Mouse (Mus musculus): ENCODE results near the gene Itgb8.

Gene Itgb8

DNA sequence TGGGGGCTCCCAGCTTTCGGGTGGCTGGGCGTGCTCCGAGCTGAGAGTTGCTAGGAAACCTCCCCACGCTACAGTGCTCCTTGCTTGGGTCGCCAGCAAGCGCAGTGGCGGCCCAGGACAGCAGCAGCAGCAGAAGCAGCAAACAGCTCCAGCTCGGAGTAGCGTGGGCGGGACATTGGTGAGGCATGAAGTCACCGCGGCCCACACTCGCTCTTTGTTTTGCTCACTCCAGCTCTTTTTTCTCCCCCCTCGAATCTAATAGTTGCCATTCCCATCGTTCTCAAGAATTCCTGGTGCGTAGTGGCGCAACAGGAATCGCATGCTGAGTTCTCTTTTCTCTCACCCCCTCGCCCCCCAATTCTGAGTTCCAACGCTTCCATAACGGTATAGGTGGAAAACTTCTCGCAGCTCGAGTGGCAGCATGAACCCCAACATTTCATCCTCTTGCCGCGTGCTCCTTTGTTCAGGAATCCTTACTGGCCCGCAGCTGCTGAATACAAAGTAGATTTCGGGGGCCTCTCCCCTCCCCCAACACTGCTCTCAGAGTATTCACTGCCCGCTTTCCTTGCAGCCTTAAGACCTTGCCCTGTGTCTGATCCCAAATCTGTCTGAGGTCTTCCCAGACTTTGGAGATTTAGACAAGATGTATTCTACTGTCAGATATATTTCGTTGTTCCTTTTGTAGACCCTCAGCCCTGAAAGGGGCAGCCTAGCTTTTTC lies at the start of gene Itgb8:
Itgb8 (minus strand) TSS at position 107 of the 720 bp plus-strand sequence.
- peak; percentile 90 for DNase-seq

- no peak for DNase-seq
Observed at GRCm38 (mm10) chr12:119276282-119276681, 37.7 kb upstream of the Itgb8 start.

DNA sequence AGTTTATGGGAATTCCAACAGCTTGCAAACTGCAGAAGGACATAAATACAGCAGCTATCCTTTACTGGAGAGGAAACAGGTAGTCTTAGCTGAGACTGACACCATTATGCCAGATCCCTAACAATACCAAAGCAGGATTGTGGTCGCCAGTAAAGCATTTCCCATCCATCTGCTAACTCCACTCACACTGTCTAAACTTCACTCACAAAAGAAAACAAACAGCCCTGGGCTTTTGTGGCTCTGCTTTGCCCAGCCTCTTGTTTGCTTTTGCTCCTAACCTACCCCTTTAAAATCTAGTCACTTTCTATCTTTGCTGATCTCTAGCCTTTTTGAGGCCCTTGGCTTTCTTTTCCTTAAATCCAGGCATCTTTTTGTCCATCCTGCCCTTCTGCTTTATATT lies 35.0 kb upstream of the Itgb8 start:
- DNase-seq = peak; percentile 22

DNA sequence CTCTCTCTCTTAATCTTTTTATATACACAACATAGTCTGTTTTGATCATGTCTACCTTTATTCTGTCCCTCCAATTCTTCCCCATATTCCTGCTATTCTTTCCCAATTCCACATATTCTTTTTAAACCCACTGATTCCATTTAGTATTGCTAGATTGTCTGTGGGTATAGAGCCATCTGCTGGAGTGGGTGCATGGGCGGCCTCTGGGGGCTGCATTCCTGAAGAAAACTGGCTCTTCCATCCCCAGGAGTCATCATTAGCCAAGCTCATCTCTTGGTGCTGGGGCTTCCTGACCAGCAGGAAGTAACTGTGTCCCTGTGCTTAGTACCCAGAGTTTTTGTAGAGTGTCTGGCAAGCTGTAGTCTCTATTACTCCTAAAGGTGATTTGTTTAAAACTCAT lies 33.4 kb upstream of the Itgb8 start:
- no peak for DNase-seq

DNA sequence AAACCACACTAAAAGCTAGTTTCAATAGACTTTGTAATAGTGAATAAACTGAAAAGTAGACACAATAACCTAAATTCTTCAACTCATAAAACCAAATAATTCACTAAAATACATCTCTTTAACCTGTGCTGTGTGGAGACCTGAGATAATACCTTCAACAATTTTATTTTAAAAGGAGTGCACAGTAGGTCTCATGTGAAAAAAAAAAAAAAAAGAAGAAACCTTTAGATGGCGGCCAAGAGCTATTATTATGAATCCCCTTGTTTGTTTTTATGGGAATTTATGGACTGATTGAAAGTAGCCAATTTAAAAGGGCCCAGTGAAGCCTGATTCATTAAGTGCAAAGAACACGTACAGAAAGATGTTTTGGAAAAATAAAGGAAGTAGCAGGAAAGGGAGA lies 31.4 kb upstream of the Itgb8 start:
- no peak for DNase-seq

GRCm38 (mm10) chr12:119268723-119269122 lies 30.1 kb upstream of the Itgb8 start:
- no peak for DNase-seq

DNA sequence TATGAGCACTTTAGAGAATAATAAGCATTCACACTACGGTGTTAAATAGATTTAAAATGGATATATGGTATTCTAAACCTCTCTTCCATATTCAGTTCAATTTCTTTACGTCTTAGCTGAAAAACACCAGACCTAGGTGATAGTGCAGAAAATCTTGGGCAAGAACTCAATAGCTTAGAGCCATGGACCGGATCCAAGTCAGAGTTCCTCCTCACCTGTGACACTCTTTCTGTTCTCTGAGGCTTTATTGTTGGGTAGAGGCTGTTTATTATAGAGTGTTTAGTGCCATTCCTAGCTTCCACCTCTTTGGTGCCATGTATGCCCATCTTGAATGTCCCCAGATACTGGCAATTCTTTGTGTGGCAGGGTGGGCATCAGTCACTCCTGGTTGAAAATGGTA lies 25.9 kb upstream of the Itgb8 start:
- DNase-seq = no peak

DNA sequence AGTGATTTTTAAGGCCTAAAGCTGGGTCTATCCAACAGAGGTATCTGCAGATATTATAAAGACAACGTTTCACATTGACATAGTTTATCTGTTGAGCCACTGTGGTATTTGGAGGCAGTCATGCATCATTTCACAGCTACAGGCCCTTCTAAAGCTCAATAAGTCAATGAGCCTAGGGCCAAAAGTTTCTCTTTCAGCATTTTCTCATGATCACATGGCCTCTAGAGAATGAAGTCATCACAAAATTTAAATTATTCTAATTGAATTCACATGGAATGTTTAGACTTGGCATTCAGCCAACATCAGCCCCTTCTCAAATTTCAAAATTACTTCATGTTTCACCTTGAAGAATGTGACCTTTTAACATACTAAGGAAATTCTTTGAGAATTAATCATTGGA lies 10.0 kb upstream of the Itgb8 start:
- peak; percentile 58 for DNase-seq

DNA sequence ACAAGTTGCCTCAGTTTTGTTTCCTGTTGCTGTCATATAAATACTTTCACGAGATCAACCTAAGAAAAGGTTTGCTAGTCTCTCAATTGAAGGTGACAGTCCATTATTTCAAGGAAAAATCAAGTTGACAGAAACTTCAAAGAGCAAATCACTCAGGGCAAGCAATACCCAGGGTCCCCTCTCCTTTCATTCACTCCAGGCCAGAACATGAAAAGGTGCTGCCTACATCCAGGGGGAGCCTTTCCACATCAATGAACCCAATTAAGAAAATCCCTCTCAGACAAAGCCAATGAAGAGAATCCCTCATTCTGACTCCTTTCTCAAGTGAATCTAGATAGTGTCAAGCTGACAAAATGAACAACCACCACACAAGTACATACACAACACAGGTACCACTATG lies 2.5 kb upstream of the Itgb8 start:
- DNase-seq = no peak

GRCm38 (mm10) chr12:119237921-119238695 lies 494 bp downstream of the Itgb8 start:
- peak; percentile 85 for DNase-seq

GRCm38 (mm10) chr12:119237241-119237920 lies 1.2 kb downstream of the Itgb8 start:
- DNase-seq = no peak

DNA sequence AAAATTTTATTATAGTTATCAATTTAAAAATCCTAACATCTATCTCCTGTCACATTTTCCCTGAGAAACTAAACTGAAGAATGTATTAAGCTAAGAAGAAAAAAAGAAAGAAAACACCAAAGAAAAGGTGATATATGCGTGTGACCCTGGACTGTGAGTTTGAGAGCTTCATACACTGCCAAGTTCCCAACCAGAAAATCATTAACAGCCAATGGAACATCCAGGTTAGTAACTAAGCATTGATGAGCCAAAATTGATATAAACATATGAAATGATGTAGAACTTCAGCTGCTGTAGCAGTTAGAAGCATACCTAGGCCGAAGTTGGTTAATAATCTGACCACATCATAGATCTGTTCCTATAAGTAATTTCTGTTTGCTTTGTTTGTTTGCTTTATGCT lies 6.8 kb downstream of the Itgb8 start:
- DNase-seq = no peak

DNA sequence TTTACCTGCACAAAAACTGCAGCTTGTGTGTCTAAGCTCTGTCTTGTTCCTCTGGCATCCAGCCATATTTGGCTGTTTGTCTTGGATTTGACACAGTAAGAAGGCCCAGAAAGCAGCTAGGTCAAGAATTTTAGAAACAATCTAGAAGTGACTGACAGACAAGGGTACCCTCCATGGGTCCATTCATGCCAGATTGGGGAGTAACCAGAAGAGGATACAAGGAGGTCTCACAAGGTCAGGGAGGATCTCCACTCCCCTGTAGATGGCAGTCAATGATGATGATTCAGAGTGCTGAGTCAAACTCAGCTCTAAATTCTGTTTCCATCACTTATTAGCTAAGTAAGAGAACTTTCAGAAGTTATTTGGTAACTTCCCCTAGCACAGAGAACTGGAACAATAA lies 8.2 kb downstream of the Itgb8 start:
- DNase-seq = no peak

DNA sequence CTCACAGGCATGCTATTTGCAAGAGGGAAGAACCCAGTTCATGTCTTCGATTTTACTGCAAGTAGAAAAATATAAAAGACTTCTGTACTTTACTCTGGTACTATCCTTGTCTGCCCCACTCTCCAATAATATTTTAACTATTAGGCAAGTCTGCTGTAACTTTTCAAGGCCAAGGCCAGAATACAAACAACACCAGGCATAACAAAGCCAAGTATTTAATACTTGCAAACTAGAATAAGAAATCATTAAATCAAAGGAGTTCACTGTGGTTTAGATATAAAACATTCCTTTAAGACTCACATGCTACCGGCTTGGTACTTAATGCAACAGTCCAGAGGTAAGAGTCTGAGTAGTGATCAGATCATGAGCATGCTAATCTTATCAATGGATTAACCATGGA lies 9.0 kb downstream of the Itgb8 start:
- no peak for DNase-seq

DNA sequence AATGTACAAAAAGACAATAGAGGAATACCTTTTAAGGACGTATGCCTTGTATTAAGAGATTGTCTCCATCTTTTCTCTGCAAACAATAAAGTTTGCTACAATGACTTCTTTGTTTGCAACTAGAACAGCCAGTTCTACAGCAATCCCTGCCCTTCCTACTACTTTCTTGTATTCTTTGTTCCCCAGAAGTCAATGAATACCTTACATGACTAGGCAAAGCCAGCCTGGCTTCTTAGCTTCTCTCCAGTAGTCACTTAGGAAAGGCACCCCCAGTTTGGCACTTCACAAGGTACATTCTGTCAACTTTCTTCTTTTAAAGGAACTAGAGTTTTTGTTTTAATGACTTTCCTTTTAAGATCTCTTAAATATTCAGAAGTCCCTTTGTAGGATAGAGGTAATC lies 10.7 kb downstream of the Itgb8 start:
- DNase-seq = no peak

GRCm38 (mm10) chr12:119224699-119225098 lies 13.9 kb downstream of the Itgb8 start:
- DNase-seq = no peak

DNA sequence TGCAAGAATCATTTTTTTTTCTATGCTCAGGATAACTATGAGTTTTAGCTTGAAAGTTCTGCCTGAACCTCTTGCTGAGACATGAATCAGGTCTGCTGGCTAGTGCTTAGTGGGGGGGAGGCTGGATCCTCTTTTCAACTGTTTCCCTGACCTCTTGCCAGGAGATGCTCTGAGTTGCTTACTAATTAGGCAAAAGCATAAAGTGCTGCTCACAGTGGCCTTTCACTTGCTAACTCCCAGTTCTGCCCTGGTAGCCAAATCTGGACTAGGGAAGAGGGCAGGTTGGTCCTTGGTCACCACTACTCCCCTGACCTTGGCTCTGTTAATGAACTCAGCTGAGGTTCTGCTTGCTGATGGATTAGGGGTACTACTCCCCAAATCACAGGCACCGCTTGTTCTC lies 19.2 kb downstream of the Itgb8 start:
- no peak for DNase-seq

- no peak for DNase-seq
Observed at GRCm38 (mm10) chr12:119217700-119218265, 20.8 kb downstream of the Itgb8 start.

DNA sequence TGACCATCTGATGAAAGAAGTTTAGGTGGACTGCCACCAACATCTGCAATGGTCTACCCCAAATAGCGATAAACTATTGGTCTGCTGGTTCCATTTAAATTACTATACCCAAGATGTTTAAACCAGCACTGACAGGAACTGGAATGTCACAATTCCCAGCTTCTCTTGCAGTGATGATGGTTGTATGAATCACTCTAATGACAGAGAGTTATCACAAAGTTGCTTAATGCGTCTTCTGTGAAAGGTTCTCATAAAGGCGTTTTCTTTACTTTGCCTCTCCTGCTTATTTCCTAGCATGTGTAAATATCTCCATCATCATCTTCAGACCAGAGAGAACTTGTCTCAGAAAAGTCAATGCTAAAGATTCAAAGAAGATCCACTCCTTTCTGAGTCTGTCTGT lies 23.4 kb downstream of the Itgb8 start:
- DNase-seq = no peak

DNA sequence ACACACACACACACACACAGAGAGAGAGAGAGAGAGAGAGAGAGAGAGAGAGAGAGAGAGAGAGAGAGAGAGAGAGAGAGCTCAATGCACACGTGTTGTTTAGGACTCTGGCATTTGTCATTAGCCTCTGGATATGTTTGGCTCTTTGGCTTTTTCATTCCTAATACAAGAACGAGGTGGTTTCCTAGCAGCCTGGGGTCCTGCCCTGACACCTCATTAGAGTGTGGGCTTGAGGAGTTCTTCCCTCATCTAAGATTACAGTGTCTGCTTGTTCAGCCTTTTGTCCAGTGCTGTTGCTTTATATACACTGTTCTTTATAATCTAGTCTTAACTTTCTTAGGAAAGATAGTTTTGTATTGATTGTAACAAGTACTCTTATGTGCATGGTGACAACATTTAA lies 27.1 kb downstream of the Itgb8 start:
- DNase-seq = no peak

DNA sequence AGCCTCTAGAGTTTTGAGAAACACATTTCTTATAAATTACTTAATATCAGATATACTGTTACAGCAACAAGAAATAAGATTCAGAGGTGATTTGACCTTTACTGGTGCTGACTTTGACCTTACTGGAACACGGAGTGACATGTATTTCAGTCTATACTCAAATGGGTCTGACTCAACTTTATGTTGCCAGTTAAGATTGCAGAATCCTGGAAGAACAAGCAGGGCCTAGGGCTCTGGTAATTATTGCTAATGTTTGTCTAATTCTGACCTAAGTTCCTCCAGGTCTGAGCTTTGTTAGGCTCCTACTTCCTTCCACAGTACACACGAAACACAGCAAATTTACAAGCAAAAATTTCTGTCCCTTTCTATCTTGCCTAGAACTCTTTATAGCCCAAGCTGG lies 28.0 kb downstream of the Itgb8 start:
- no peak for DNase-seq

DNA sequence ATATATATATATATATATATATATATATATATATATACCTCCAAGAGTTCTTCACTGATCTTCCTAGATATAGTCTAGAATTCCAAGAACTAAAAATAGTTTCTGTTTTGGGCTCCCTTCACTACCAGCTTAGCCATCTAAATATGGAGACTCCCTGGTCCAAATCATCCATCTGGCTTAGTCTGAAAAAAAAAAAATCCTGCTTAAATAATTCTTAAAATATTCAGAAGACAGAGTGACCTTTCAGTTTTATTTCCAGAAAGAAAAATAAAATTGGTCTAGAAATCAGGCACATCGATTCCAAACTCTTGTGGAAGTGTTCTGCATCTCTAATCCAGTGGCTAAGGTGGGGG lies 28.6 kb downstream of the Itgb8 start:
- no peak for DNase-seq

DNA sequence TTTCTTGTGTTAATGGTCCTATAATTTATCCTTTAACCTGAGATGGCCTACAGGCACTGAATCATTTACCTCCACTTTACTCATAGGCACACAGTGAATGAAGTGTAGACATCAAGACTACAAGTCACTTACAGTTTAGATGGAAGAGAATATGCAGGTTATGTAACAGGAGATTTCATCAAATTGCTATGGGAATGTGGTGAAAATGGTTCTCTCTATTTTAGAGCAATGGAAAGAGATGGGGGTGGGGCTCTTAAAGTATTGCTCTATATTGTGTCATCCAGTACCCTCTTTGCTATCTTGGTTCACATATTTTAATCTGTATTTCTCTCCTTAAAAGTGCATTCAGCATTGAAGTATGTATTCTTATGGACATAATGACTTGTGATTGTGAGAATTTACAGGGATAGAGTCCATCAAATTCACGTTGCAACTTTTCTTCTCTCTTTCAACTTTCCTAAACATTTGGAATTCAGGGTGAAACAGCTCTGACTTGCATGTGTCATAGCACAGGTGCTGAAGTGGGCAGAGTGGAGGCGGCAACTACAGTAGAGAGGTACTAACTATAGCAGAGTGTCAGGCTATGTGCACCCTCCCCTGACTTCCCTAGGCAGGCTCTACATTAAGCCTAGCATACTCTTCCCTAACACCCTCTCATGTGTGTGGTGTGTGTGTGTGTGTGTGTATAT lies 29.1 kb downstream of the Itgb8 start:
- DNase-seq = no peak
